Mouse (Mus musculus): ENCODE measurements at regions not wholly inside any gene's neighbourhood (a gene's known extent, or its start where the extent isn't known, plus 50 kb on each side); places are given as distances from the start of the nearest gene placed in this dataset.

- Histone ChIP-seq H3K27ac (replicated peaks; ENCODE audit: low read depth, low read length) (no peak overlapping the region), H3K36me3 (ENCODE audit: control insufficient read depth, insufficient read depth, low read length) (no peaks in the 10 kb centered on the region), H3K9ac (ENCODE audit: low read length) (no peak overlapping the region), H3K4me1 (ENCODE audit: control insufficient read depth, insufficient read depth, low read length) (peaks cover 8% of the 10 kb centered on the region; the same call in 1 of the 2 replicates), H3K4me3 (ENCODE audit: low read depth, low read length) (no peak overlapping the region), H3K9me3 (ENCODE audit: control insufficient read depth, low read length) (no peaks in the 10 kb centered on the region), H3K27me3 (ENCODE audit: control insufficient read depth, insufficient read depth, low read length) (no peaks in the 10 kb centered on the region), H3K4me2 (ENCODE audit: low read depth, severe bottlenecking) (no peak overlapping the region)
- DNase-seq (ENCODE audit: low spot score) (peak; percentile 36), ATAC-seq (ENCODE audit: insufficient number of reproducible peaks, low FRiP score, low TSS enrichment, low read depth) (no peak)
- 11% methylated on average over 10 of the region's 10 CpGs for WGBS
Measured at GRCm38 (mm10) chr13:44329701-44330100, 399.6 kb upstream of the Jarid2 start.

- Histone ChIP-seq H3K9me3 (ENCODE audit: control insufficient read depth, low read length) (no peaks in the 10 kb centered on the region), H3K36me3 (ENCODE audit: control insufficient read depth, insufficient read depth, low read length) (no peaks in the 10 kb centered on the region), H3K4me2 (ENCODE audit: low read depth, severe bottlenecking) (no peak overlapping the region), H3K27ac (replicated peaks; ENCODE audit: low read depth, low read length) (no peak overlapping the region), H3K4me3 (ENCODE audit: low read depth, low read length) (no peak overlapping the region), H3K27me3 (ENCODE audit: control insufficient read depth, insufficient read depth, low read length) (no peaks in the 10 kb centered on the region), H3K4me1 (ENCODE audit: control insufficient read depth, insufficient read depth, low read length) (peaks cover 8% of the 10 kb centered on the region; the same call in 1 of the 2 replicates), H3K9ac (ENCODE audit: low read length) (no peak overlapping the region)
- ATAC-seq (ENCODE audit: insufficient number of reproducible peaks, low FRiP score, low TSS enrichment, low read depth) (no peak), DNase-seq (ENCODE audit: low spot score) (no peak)
- 66% methylated on average over 11 of the region's 11 CpGs for WGBS
Measured at GRCm38 (mm10) chr13:44332716-44333240, 396.5 kb upstream of the Jarid2 start.

- no peaks in the 10 kb centered on the region for H3K27me3 ChIP-seq (ENCODE audit: control insufficient read depth, insufficient read depth, low read length)
- no peak overlapping the region for H3K4me2 ChIP-seq (ENCODE audit: low read depth, severe bottlenecking)
- H3K36me3 ChIP-seq (ENCODE audit: control insufficient read depth, insufficient read depth, low read length) = no peaks in the 10 kb centered on the region
- no peak overlapping the region for H3K27ac ChIP-seq (replicated peaks; ENCODE audit: low read depth, low read length)
- 59% methylated on average over 6 of the region's 6 CpGs for WGBS
- no peaks in the 10 kb centered on the region for H3K4me1 ChIP-seq (ENCODE audit: control insufficient read depth, insufficient read depth, low read length)
- no peak overlapping the region for H3K9ac ChIP-seq (ENCODE audit: low read length)
- H3K4me3 ChIP-seq (ENCODE audit: low read depth, low read length) = no peak overlapping the region
- ATAC-seq (ENCODE audit: insufficient number of reproducible peaks, low FRiP score, low TSS enrichment, low read depth) = no peak
- H3K9me3 ChIP-seq (ENCODE audit: control insufficient read depth, low read length) = no peaks in the 10 kb centered on the region
- DNase-seq (ENCODE audit: low spot score) = no peak
Measured at GRCm38 (mm10) chr13:44339061-44339741, 390.1 kb upstream of the Jarid2 start.

- Histone ChIP-seq H3K4me2 (ENCODE audit: low read depth, severe bottlenecking) (no peak overlapping the region), H3K36me3 (ENCODE audit: control insufficient read depth, insufficient read depth, low read length) (no peaks in the 10 kb centered on the region), H3K27me3 (ENCODE audit: control insufficient read depth, insufficient read depth, low read length) (no peaks in the 10 kb centered on the region), H3K9me3 (ENCODE audit: control insufficient read depth, low read length) (no peaks in the 10 kb centered on the region), H3K4me1 (ENCODE audit: control insufficient read depth, insufficient read depth, low read length) (peaks cover 3% of the 10 kb centered on the region; the same call in 1 of the 2 replicates), H3K27ac (replicated peaks; ENCODE audit: low read depth, low read length) (no peak overlapping the region), H3K9ac (ENCODE audit: low read length) (no peak overlapping the region), H3K4me3 (ENCODE audit: low read depth, low read length) (no peak overlapping the region)
- ATAC-seq (ENCODE audit: insufficient number of reproducible peaks, low FRiP score, low TSS enrichment, low read depth) (no peak), DNase-seq (ENCODE audit: low spot score) (no peak)
- 93% methylated on average over 6 of the region's 6 CpGs for WGBS
Measured at GRCm38 (mm10) chr13:44345094-44345493, 384.2 kb upstream of the Jarid2 start.

- Histone ChIP-seq H3K9me3 (ENCODE audit: control insufficient read depth, low read length) (no peaks in the 10 kb centered on the region), H3K36me3 (ENCODE audit: control insufficient read depth, insufficient read depth, low read length) (no peaks in the 10 kb centered on the region), H3K27me3 (ENCODE audit: control insufficient read depth, insufficient read depth, low read length) (no peaks in the 10 kb centered on the region), H3K27ac (replicated peaks; ENCODE audit: low read depth, low read length) (no peak overlapping the region), H3K9ac (ENCODE audit: low read length) (no peak overlapping the region), H3K4me2 (ENCODE audit: low read depth, severe bottlenecking) (no peak overlapping the region), H3K4me1 (ENCODE audit: control insufficient read depth, insufficient read depth, low read length) (peaks cover 3% of the 10 kb centered on the region; the same call in 1 of the 2 replicates), H3K4me3 (ENCODE audit: low read depth, low read length) (no peak overlapping the region)
- ATAC-seq (ENCODE audit: insufficient number of reproducible peaks, low FRiP score, low TSS enrichment, low read depth) (no peak), DNase-seq (ENCODE audit: low spot score) (no peak)
- 85% methylated on average over 4 of the region's 4 CpGs for WGBS
Measured at GRCm38 (mm10) chr13:44346636-44347035, 382.6 kb upstream of the Jarid2 start.

- Histone ChIP-seq H3K36me3 (ENCODE audit: control insufficient read depth, insufficient read depth, low read length) (no peaks in the 10 kb centered on the region), H3K4me2 (ENCODE audit: low read depth, severe bottlenecking) (no peak overlapping the region), H3K9ac (ENCODE audit: low read length) (no peak overlapping the region), H3K9me3 (ENCODE audit: control insufficient read depth, low read length) (no peaks in the 10 kb centered on the region), H3K4me3 (ENCODE audit: low read depth, low read length) (no peak overlapping the region), H3K27ac (replicated peaks; ENCODE audit: low read depth, low read length) (no peak overlapping the region), H3K4me1 (ENCODE audit: control insufficient read depth, insufficient read depth, low read length) (peaks cover 3% of the 10 kb centered on the region; the same call in 1 of the 2 replicates), H3K27me3 (ENCODE audit: control insufficient read depth, insufficient read depth, low read length) (no peaks in the 10 kb centered on the region)
- no peak for ATAC-seq (ENCODE audit: insufficient number of reproducible peaks, low FRiP score, low TSS enrichment, low read depth)
- WGBS = 57% methylated on average over 9 of the region's 9 CpGs
- DNase-seq (ENCODE audit: low spot score) = peak; percentile 43
Measured at GRCm38 (mm10) chr13:44347662-44348061, 381.6 kb upstream of the Jarid2 start.

- no peaks in the 10 kb centered on the region for H3K4me1 ChIP-seq (ENCODE audit: control insufficient read depth, insufficient read depth, low read length)
- H3K27me3 ChIP-seq (ENCODE audit: control insufficient read depth, insufficient read depth, low read length) = no peaks in the 10 kb centered on the region
- no peak overlapping the region for H3K27ac ChIP-seq (replicated peaks; ENCODE audit: low read depth, low read length)
- ATAC-seq (ENCODE audit: insufficient number of reproducible peaks, low FRiP score, low TSS enrichment, low read depth) = no peak
- H3K36me3 ChIP-seq (ENCODE audit: control insufficient read depth, insufficient read depth, low read length) = no peaks in the 10 kb centered on the region
- no peak overlapping the region for H3K9ac ChIP-seq (ENCODE audit: low read length)
- no peak overlapping the region for H3K4me3 ChIP-seq (ENCODE audit: low read depth, low read length)
- 72% methylated on average over 9 of the region's 9 CpGs for WGBS
- DNase-seq (ENCODE audit: low spot score) = no peak
- H3K9me3 ChIP-seq (ENCODE audit: control insufficient read depth, low read length) = no peaks in the 10 kb centered on the region
- H3K4me2 ChIP-seq (ENCODE audit: low read depth, severe bottlenecking) = no peak overlapping the region
Measured at GRCm38 (mm10) chr13:44353899-44354298, 375.4 kb upstream of the Jarid2 start.

GRCm38 (mm10) chr13:44355771-44356221 lies 373.5 kb upstream of the Jarid2 start:
- DNase-seq (ENCODE audit: low spot score) (no peak), ATAC-seq (ENCODE audit: insufficient number of reproducible peaks, low FRiP score, low TSS enrichment, low read depth) (no peak)
- Histone ChIP-seq H3K9me3 (ENCODE audit: control insufficient read depth, low read length) (no peaks in the 10 kb centered on the region), H3K4me3 (ENCODE audit: low read depth, low read length) (no peak overlapping the region), H3K4me1 (ENCODE audit: control insufficient read depth, insufficient read depth, low read length) (no peaks in the 10 kb centered on the region), H3K4me2 (ENCODE audit: low read depth, severe bottlenecking) (no peak overlapping the region), H3K27ac (replicated peaks; ENCODE audit: low read depth, low read length) (no peak overlapping the region), H3K36me3 (ENCODE audit: control insufficient read depth, insufficient read depth, low read length) (no peaks in the 10 kb centered on the region), H3K9ac (ENCODE audit: low read length) (no peak overlapping the region), H3K27me3 (ENCODE audit: control insufficient read depth, insufficient read depth, low read length) (no peaks in the 10 kb centered on the region)
- 64% methylated on average over 12 of the region's 12 CpGs for WGBS
